Mouse (Mus musculus) NIH3T3 (cell line): ENCODE results near the gene 4922502D21Rik.

Experiments
- DNase-seq: peaks from one replicate; pipeline ENCODE4 v3.0.0-alpha.2; 2012; ENCODE audit warnings: low read depth

4922502D21Rik gene

GRCm38 (mm10) chr6:129312499-129312898 lies 19.1 kb downstream of the 4922502D21Rik start:
- no peak for DNase-seq

GRCm38 (mm10) chr6:129304180-129304579 lies 27.4 kb downstream of the 4922502D21Rik start:
- no peak for DNase-seq

GRCm38 (mm10) chr6:129288708-129289107 lies 42.9 kb downstream of the 4922502D21Rik start:
- no peak for DNase-seq

- DNase-seq = no peak
Observed at GRCm38 (mm10) chr6:129284384-129285104, 47.1 kb downstream of the 4922502D21Rik start.

GRCm38 (mm10) chr6:129283271-129283670 lies 48.3 kb downstream of the 4922502D21Rik start:
- DNase-seq = no peak

GRCm38 (mm10) chr6:129276483-129276882 lies 55.1 kb downstream of the 4922502D21Rik start:
- no peak for DNase-seq

GRCm38 (mm10) chr6:129275624-129276203 lies 55.9 kb downstream of the 4922502D21Rik start:
- DNase-seq = no peak

GRCm38 (mm10) chr6:129275220-129275619 lies 56.4 kb downstream of the 4922502D21Rik start, which contains the start of gene Cd69:
Gene Cd69, minus strand, starts transcription at chr6:129275436.
- no peak for DNase-seq

- no peak for DNase-seq
Observed at GRCm38 (mm10) chr6:129274476-129274875, 57.1 kb downstream of the 4922502D21Rik start.

GRCm38 (mm10) chr6:129273662-129274061 lies 57.9 kb downstream of the 4922502D21Rik start:
- DNase-seq = no peak
